Mouse (Mus musculus): ENCODE data around the gene Mtus2. TPM values are rescaled to one million over a fixed set of nuclear protein-coding genes. Genes with fewer than 3 reads are reported as not detected.
"Not testable (repeated sequence)": the region's sequence is repeated elsewhere in the genome, so short reads cannot be mapped to it uniquely, and the experiment has no call there.

Gene Mtus2
- polyA plus RNA-seq, 1 experiment from 2014 or later: 17.9 TPM

DNA sequence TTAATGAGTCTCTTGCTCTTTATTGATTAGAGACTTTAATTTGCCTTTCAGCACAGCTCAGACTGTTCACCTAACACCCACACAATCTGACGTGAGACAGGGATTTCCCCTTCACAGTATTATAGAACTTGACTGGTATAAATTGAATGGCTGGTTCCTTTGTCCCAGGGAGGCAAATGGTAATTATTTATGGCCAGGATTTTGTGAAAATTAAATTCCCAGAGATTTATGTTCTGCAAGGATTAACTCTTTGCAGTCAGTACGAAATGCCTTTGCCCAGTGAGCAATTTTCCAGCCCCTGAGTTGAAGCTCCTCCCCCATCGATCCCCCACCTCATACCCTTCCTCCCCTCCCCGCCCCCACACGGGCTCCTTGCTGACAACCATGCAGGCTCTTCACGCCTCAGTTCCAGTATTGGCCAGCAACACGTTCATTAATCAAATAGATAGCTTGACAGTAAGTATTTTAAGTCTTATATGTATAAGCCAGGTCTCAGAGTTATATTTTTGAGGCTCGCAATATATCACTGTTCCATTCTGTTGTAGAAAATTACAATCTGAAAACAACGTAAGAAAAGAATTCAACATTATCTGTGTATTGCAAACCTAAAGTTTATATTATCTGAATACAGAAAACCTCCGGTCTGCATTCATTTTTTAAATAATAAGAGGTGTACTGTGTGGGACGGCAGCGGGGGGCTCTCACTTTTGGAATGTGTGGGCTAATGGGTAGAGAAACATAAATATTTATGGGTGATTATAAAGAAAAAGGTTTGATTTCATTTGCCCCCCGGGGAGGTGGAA lies 195.7 kb downstream of the Mtus2 start:
- H3K27me3 ChIP-seq (replicated peaks; ENCODE audit: control insufficient read depth, insufficient read depth, low read length): no peaks in the 10 kb centered on the region
- H3K4me3 ChIP-seq (replicated peaks; ENCODE audit: low read length): no peak overlapping the region
- H3K36me3 ChIP-seq (ENCODE audit: control insufficient read depth, insufficient read depth): no peaks in the 10 kb centered on the region
- H3K4me1 ChIP-seq (replicated peaks; ENCODE audit: control insufficient read depth, insufficient read depth, low read length): peaks cover 16% of the 10 kb centered on the region
- H3K9me3 ChIP-seq (ENCODE audit: control insufficient read depth, low read length): no peaks in the 10 kb centered on the region; the same call in 1 of the 2 replicates
- H3K27ac ChIP-seq (ENCODE audit: low read length): no peak overlapping the region
- peak overlapping the region; percentile 28 for H3K4me2 ChIP-seq (ENCODE audit: low read length)
- ATAC-seq: peak; percentile 70
- H3K9ac ChIP-seq (replicated peaks; ENCODE audit: low read depth, low read length): no peak overlapping the region
- 32% methylated on average over 13 of the region's 13 CpGs for WGBS

- H3K9ac ChIP-seq (replicated peaks; ENCODE audit: low read depth, low read length): no peak overlapping the region
- no peak overlapping the region for H3K27ac ChIP-seq (ENCODE audit: low read length)
- no peak overlapping the region for H3K4me3 ChIP-seq (replicated peaks; ENCODE audit: low read length)
These were observed 196.2 kb downstream of the Mtus2 start for GRCm38 (mm10) chr5:148153403-148153713.

GRCm38 (mm10) chr5:148154727-148155126 lies 197.6 kb downstream of the Mtus2 start:
- Histone ChIP-seq H3K9me3 (ENCODE audit: control insufficient read depth, low read length) (no peaks in the 10 kb centered on the region), H3K4me2 (ENCODE audit: low read length) (no peak overlapping the region), H3K4me3 (replicated peaks; ENCODE audit: low read length) (no peak overlapping the region), H3K27ac (ENCODE audit: low read length) (no peak overlapping the region), H3K27me3 (replicated peaks; ENCODE audit: control insufficient read depth, insufficient read depth, low read length) (no peaks in the 10 kb centered on the region), H3K4me1 (replicated peaks; ENCODE audit: control insufficient read depth, insufficient read depth, low read length) (peaks cover 16% of the 10 kb centered on the region), H3K36me3 (ENCODE audit: control insufficient read depth, insufficient read depth) (no peaks in the 10 kb centered on the region), H3K9ac (replicated peaks; ENCODE audit: low read depth, low read length) (no peak overlapping the region)
- ATAC-seq: no peak
- WGBS: 88% methylated on average over 3 of the region's 3 CpGs

More at GRCm38 (mm10) chr5:148153403-148153713, 196.2 kb downstream of the Mtus2 start:
- no peaks in the 10 kb centered on the region for H3K9me3 ChIP-seq (ENCODE audit: control insufficient read depth, low read length)
- H3K27me3 ChIP-seq (replicated peaks; ENCODE audit: control insufficient read depth, insufficient read depth, low read length): no peaks in the 10 kb centered on the region
- peak overlapping the region; percentile 28 for H3K4me2 ChIP-seq (ENCODE audit: low read length)
- peaks cover 16% of the 10 kb centered on the region for H3K4me1 ChIP-seq (replicated peaks; ENCODE audit: control insufficient read depth, insufficient read depth, low read length)
- whole genome bisulfite sequencing: 17% methylated on average over 9 of the region's 9 CpGs
- peak; percentile 43 for ATAC-seq
- H3K36me3 ChIP-seq (ENCODE audit: control insufficient read depth, insufficient read depth): no peaks in the 10 kb centered on the region

- H3K4me1 ChIP-seq (replicated peaks; ENCODE audit: control insufficient read depth, insufficient read depth, low read length): no peaks in the 10 kb centered on the region
- no peaks in the 10 kb centered on the region for H3K27me3 ChIP-seq (replicated peaks; ENCODE audit: control insufficient read depth, insufficient read depth, low read length)
- ATAC-seq: no peak
- 59% methylated on average over 8 of the region's 8 CpGs for WGBS
- H3K4me2 ChIP-seq (ENCODE audit: low read length): no peak overlapping the region
- H3K27ac ChIP-seq (ENCODE audit: low read length): no peak overlapping the region
- H3K36me3 ChIP-seq (ENCODE audit: control insufficient read depth, insufficient read depth): no peaks in the 10 kb centered on the region
- H3K4me3 ChIP-seq (replicated peaks; ENCODE audit: low read length): no peak overlapping the region
- H3K9ac ChIP-seq (replicated peaks; ENCODE audit: low read depth, low read length): no peak overlapping the region
- no peaks in the 10 kb centered on the region for H3K9me3 ChIP-seq (ENCODE audit: control insufficient read depth, low read length)
These were observed 202.2 kb downstream of the Mtus2 start for GRCm38 (mm10) chr5:148159328-148159727.

DNA sequence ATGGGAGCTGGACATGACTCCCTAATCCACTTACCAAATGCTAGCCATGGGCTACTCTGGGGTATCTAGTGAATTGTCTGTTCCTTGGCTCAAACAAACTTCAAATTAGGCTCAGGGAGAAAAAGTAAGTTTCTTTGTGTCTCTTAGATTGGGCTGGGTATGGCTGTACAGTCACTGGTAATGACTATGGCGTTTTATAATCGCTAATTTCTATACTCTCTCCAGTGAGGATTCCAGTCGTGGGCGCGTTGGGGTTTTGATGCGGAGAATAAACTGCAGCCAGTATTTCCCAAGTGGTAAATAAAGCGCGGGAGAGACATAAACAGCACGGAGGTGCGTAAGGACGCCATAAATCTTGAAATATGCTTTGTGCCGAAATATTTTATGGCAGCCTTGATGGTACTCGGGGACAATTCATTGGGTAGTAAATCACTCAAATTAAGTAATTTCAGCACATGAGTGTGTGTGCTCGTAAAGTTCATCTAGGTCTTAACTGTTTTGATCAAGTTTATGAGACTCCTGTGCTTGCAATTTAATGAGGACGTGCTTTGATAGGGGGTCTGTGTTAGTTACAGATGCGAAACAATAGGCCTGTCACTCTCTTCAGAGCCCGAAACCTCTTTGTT lies 203.5 kb downstream of the Mtus2 start:
- H3K36me3 ChIP-seq (ENCODE audit: control insufficient read depth, insufficient read depth): no peaks in the 10 kb centered on the region
- H3K27me3 ChIP-seq (replicated peaks; ENCODE audit: control insufficient read depth, insufficient read depth, low read length): no peaks in the 10 kb centered on the region
- WGBS: 86% methylated on average over 17 of the region's 17 CpGs
- H3K27ac ChIP-seq (ENCODE audit: low read length): no peak overlapping the region
- H3K9ac ChIP-seq (replicated peaks; ENCODE audit: low read depth, low read length): no peak overlapping the region
- H3K4me3 ChIP-seq (replicated peaks; ENCODE audit: low read length): no peak overlapping the region
- no peak overlapping the region for H3K4me2 ChIP-seq (ENCODE audit: low read length)
- H3K9me3 ChIP-seq (ENCODE audit: control insufficient read depth, low read length): no peaks in the 10 kb centered on the region
- ATAC-seq: no peak
- no peaks in the 10 kb centered on the region for H3K4me1 ChIP-seq (replicated peaks; ENCODE audit: control insufficient read depth, insufficient read depth, low read length)

DNA sequence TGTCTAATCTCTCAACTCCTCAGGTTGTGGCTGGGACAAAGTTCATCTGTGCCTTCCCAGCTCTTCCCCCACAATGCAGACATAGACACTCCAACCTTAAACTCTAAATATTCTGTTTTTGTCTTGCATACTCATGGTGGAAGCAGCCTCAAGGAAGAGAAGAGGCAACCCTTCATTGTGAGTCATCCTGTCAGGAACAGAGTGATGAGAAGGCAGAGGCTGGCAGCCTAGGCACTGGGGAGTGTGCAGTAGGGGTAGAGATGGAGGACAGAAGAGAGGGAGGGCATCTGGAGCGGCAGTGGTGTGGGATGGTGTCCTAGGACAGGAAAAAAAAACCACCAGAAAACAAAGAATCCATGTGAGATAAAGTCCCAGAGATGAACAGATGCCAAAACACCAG lies 208.0 kb downstream of the Mtus2 start:
- no peak overlapping the region for H3K27ac ChIP-seq (ENCODE audit: low read length)
- no peak overlapping the region for H3K4me2 ChIP-seq (ENCODE audit: low read length)
- no peak for ATAC-seq
- H3K9me3 ChIP-seq (ENCODE audit: control insufficient read depth, low read length): no peaks in the 10 kb centered on the region
- WGBS: 100% methylated on average over 1 of the region's 1 CpGs
- no peak overlapping the region for H3K4me3 ChIP-seq (replicated peaks; ENCODE audit: low read length)
- H3K36me3 ChIP-seq (ENCODE audit: control insufficient read depth, insufficient read depth): no peaks in the 10 kb centered on the region
- no peak overlapping the region for H3K9ac ChIP-seq (replicated peaks; ENCODE audit: low read depth, low read length)
- no peaks in the 10 kb centered on the region for H3K27me3 ChIP-seq (replicated peaks; ENCODE audit: control insufficient read depth, insufficient read depth, low read length)
- no peaks in the 10 kb centered on the region for H3K4me1 ChIP-seq (replicated peaks; ENCODE audit: control insufficient read depth, insufficient read depth, low read length)

DNA sequence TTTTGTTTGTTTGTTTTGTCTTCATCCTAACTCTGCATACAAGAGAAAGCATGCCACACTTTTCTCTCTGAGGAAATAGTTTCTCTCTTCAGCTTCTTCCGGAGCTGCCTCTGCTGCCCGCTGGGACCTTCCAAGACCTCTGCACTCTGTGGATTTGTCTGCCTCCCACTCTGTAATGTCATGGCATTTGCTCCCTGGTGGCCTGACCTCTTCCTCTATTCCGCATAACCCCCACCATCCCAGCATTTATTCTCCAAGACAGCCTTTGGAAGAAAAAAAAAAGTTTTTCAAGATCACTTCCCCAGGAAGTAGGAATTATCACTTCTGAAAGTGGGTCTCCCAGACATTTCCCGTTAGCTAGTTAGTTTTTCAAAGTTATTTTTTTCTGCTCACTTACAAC lies 218.0 kb downstream of the Mtus2 start:
- WGBS: 48% methylated on average over 4 of the region's 4 CpGs
- H3K27ac ChIP-seq (ENCODE audit: low read length): no peak overlapping the region
- H3K27me3 ChIP-seq (replicated peaks; ENCODE audit: control insufficient read depth, insufficient read depth, low read length): no peaks in the 10 kb centered on the region
- H3K4me1 ChIP-seq (replicated peaks; ENCODE audit: control insufficient read depth, insufficient read depth, low read length): peaks cover 3% of the 10 kb centered on the region; the same call in 1 of the 2 replicates
- H3K9ac ChIP-seq (replicated peaks; ENCODE audit: low read depth, low read length): no peak overlapping the region
- H3K9me3 ChIP-seq (ENCODE audit: control insufficient read depth, low read length): no peaks in the 10 kb centered on the region
- H3K4me2 ChIP-seq (ENCODE audit: low read length): no peak overlapping the region
- H3K36me3 ChIP-seq (ENCODE audit: control insufficient read depth, insufficient read depth): no peaks in the 10 kb centered on the region
- ATAC-seq: no peak
- H3K4me3 ChIP-seq (replicated peaks; ENCODE audit: low read length): no peak overlapping the region

- no peaks in the 10 kb centered on the region for H3K36me3 ChIP-seq (ENCODE audit: control insufficient read depth, insufficient read depth)
- no peak overlapping the region for H3K4me3 ChIP-seq (replicated peaks; ENCODE audit: low read length)
- H3K9ac ChIP-seq (replicated peaks; ENCODE audit: low read depth, low read length): no peak overlapping the region
- WGBS: 32% methylated on average over 4 of the region's 4 CpGs
- H3K27me3 ChIP-seq (replicated peaks; ENCODE audit: control insufficient read depth, insufficient read depth, low read length): no peaks in the 10 kb centered on the region
- peak; percentile 79 for ATAC-seq
- peaks cover 3% of the 10 kb centered on the region; the same call in 1 of the 2 replicates for H3K4me1 ChIP-seq (replicated peaks; ENCODE audit: control insufficient read depth, insufficient read depth, low read length)
- H3K4me2 ChIP-seq (ENCODE audit: low read length): no peak overlapping the region
- no peak overlapping the region for H3K27ac ChIP-seq (ENCODE audit: low read length)
- no peaks in the 10 kb centered on the region for H3K9me3 ChIP-seq (ENCODE audit: control insufficient read depth, low read length)
These were observed 218.8 kb downstream of the Mtus2 start for GRCm38 (mm10) chr5:148175742-148176426.

- WGBS: 96% methylated on average over 8 of the region's 8 CpGs
- not testable (repeated sequence) for H3K4me3 ChIP-seq (replicated peaks; ENCODE audit: low read length); H3K9me3 ChIP-seq (ENCODE audit: control insufficient read depth, low read length); H3K4me1 ChIP-seq (replicated peaks; ENCODE audit: control insufficient read depth, insufficient read depth, low read length); H3K36me3 ChIP-seq (ENCODE audit: control insufficient read depth, insufficient read depth); H3K4me2 ChIP-seq (ENCODE audit: low read length); H3K9ac ChIP-seq (replicated peaks; ENCODE audit: low read depth, low read length); H3K27me3 ChIP-seq (replicated peaks; ENCODE audit: control insufficient read depth, insufficient read depth, low read length); ATAC-seq; H3K27ac ChIP-seq (ENCODE audit: low read length)
These were observed 219.4 kb downstream of the Mtus2 start for GRCm38 (mm10) chr5:148176539-148176938.
